Mouse (Mus musculus) heart, adult 9 months (tissue): ENCODE measurements around the gene Zmym3.

Source experiments
- DNase-seq, 2 experiments: peaks; one replicate each; pipeline ENCODE4 v3.0.0; 2022; ENCODE audit warnings: low spot score in 2 of 2

The Zmym3 gene

DNA sequence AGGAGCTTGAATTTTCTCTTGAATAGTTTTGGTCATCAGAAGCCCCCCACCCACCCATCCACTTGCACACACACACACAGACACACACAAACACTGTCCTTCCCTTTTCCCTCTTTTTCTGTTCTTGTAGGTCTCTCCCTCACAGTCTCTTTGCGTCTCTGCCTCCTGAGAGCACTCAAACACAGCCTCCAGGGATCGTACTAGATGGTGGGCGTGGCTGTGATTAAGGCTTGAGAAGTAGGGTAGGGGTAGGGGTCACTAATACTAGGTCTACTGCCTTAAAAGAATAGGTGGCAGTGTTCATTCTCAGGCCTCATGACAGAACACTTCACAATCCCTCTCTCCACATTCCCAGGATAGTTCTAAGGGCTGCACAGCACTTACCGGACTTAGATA, at the start of gene Zmym3:
Gene Zmym3, minus strand, starts transcription at position 150 of the 396 bp plus-strand sequence.
- no peak for DNase-seq

DNA sequence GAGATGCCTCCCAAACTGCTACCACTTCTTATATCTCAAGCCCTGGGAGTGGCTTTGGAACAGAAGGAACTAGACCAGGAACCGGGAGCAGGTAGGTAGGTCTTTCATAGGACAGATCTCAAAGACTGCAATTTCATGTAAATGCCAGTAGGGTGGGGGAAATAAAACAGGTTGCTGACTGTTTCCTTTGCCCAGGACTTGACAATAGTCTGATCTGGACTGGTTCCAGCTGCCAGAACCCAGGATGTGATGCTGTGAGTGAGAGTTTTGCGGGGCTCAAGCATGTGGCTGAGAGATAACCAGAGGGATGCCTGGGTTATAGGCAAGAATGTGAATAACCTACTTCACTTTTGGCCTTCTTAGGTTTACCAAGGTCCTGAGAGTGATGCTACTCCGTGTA, 30.9 kb upstream of the Zmym3 start:
- DNase-seq: no peak

GRCm38 (mm10) chrX:101451147-101451546, 30.5 kb upstream of the Zmym3 start:
- no peak for DNase-seq

DNA sequence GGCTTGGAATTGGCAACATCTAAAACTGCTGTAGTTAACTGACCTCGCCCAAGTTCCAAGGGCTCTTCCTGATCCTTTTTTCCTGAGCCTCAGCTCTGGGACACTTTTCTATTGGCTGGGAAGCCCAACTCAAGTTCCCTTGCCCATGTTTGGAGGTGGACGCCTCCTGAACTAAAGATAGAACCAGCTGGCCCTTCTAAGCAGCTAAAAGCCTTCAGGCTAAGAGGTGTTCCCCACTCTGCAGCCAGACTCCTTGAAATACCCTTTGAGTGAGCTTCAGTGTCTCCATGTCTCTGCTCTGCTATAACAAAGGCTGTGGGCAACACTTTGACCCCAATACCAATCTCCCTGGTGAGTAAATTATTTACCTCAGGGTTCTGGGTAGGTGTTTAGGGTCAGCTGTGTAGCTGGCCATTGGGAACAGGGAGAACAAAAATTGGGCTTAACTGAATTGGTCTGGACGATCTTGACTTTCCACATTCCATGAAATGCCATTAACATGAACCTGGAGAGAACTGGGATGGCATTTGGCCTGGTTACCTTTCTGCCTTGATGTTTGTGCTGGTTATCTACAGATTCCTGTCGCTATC, 28.3 kb upstream of the Zmym3 start, which contains the start of gene Itgb1bp2:
Gene Itgb1bp2, plus strand, starts transcription at position 203 of the 590 bp plus-strand sequence.
- DNase-seq: peak; percentile 46 to 47

DNA sequence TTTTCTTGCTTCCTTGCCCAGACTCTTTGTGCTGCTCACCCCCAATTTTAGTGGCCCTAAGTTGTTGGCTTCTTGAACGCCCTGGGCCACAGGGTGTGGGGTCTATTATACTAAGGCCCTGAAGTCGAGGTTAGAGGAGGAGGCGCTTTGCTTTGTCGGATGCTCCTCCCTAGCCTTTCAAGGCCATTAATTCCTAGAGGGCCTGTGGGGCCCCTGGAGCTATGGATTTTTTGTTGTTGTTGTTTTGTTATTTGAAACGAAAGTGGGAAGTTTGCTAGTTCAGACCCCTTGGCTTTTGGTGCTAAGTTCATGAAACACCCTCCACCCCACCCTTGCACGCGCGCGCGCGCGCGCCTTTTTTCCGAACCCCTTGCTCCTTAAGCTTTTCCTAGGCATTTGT, 9.3 kb upstream of the Zmym3 start:
- no peak for DNase-seq

DNA sequence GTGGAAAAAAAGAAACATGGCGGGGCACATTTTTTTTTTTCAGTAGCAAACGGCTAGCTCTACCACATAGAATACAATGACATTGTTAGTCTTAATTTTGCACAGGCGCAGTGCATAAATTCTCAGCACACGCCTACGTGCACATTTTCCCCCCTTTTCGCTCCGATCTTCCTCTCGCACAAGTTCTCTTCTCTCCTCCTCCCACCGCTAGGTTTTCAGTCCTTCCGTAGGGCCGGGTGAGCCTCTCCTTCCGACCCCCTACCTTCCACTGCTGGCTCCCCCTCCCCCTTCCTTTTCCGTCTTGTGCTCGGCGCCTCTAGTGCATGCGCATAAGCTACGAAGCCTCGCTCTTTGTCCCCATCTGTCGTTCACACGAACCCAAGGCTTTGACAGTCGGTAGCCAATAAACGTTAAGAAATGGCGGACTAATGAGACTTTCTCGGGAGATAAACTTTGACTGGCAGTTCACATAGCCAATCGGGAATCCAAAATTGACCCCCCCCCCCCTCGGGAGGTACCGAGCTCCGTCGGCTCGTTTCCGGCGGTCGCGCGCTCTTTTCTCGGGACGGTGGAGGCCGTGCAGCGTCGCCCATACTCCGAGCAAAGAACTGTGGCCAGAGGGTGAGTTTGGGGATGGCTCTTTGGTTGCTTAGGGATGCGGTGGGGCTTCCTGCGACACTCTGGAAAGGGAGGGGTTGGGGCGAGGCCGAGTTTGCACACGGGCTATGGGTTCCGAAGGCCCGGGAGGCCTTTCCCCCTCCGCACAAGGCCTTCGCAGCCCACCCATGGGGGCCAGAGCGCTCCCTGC, 8.7 kb upstream of the Zmym3 start, which contains the start of gene Nono:
Gene Nono, plus strand, starts transcription at position 177 of the 808 bp plus-strand sequence.
- peak; percentile 85 to 93 for DNase-seq

- no peak for DNase-seq
These were observed 8.1 kb upstream of the Zmym3 start for GRCm38 (mm10) chrX:101428785-101429141.

DNA sequence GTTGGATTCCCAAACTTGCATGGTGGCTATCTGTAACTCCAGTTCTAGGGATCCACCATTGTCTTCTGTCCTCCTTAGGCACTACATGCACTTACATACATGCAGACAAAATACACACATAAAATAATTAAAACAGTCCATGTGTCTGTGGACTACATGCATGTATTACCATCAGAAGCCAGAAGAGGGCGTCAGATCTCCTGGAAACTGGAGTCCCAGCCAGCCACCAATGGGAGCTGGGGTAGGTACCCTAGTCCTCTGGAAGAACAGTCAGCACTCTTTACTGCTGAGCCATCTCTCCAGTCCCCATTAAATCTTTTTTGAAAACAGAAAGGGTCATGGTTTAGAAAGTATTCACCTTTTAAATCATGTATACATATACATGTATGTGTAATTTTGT, 7.1 kb upstream of the Zmym3 start:
- no peak for DNase-seq

GRCm38 (mm10) chrX:101423462-101423861, 2.8 kb upstream of the Zmym3 start:
- DNase-seq: no peak

DNA sequence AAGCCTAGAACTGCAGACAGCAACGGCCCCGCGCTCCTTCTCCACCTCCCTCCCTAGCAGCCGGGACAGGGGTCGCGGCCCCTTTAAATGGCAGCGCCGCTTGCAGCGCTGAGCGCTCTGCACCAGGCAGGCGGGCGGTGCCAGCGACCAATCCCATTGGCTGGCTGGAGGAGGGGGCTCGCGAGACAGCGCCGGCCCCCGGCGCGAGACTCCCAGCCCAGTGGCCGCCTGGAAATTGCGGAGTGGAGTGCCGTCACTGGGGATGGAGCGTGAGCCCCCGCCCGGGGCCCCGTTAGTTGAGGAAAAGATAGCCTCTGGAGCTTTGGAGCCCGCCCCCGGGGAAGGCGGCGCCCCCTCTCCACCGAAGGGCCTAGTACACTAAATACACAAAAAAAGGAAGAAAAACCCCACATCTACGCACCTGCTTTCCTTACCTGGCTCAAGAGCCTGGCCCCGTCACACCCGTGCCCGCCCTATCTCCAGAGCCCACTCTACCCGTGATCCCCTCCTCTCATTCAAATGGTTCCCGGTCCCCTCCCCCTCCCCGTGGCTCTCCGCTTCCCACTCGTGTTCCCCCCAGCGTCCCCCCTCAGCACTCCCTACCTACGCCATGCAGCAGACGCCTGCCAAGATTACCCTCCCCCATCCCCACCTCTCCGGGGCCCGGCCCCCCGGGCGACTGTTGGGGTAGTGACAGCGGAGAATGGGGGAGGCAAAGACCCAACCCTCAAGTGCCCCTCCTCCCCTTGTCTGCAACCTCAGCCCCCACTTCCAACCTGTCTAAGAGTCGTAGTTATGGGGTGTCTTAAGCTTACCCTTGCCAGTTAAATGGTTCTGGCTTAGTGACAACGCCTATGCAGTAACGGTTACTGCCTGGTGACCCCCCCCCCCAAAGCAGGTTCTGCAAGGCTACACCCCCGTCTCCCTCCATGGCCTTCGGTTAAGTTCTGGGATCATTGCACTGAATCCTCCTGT, 637 bp downstream of the Zmym3 start:
- peak; percentile 84 to 87 for DNase-seq

DNA sequence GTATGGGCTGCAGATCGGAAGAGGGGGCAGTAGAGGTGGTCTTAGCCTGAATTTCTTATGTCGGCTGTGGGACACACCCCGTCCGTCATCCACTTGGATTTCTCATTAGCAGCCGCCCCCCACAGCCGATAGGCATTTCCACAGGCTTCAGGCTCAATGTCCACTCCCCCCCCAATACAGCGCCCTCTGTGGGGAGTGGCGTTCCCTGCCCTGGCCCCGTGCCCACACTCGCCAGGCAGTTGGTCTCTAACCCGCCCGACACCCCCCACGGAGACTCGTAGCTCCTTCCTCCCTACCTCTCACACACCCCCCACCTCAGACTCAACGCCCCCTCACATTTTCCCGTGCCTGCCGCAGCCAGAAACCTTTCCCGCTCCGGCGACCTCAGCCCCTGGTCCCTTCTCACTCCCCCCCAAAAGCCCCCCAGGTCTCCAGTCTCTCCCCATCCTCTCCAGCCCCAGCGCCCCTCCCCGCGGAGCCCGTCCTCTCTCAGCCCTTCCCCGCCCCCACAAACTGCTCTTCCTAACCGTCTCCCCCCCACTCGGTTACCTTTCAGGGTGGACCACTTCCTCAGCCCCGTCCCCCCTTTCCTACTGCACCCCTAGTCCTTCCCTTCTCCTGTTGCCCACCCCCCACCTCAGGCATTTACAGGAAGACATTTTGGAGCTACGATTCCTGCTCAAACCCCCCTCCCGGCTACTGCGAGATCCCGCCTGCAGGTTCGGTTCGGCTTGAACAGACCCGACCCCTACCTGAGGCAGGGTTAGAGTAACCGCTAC, 1.5 kb downstream of the Zmym3 start:
- peak in 1 of 2 experiments; percentile 21 for DNase-seq

DNA sequence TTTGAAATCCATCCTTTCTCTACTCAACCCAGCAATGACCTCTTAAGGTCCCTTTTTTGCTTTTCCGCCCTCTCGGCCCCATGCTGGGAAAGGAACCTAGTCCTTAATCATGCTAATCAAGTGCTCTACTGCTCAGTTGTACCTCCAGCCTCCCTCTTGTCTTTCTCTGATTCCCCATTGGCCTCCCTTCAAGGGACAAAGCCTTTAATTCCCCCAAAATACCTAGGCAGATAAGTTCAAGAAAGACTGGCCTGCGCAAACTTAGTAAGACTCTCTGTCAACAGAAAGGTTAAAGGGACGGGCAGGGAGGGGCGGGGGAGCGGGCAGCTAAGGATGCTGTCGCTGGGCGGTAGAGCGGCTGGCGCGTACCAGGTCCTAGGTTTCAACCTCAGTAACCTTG, 24.2 kb downstream of the Zmym3 start:
- DNase-seq: no peak

DNA sequence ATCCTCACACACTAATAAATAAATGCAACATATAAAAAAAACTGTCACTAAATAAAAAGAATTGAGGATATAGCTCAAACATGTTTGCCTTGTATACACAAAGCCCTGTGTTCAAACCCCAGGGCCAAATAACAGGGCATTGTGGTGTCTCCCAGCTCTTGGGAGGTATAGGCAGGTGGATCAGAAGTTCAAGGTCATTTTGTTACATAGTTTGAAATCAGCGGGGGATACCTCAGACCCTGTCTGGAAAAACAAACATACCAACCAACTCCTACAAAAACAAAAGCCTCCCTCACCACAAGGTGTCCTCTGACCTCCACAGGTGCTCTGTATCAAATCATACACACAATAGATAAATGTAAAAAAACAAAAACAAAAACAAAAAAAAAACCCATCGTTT, 26.3 kb downstream of the Zmym3 start:
- no peak for DNase-seq

DNA sequence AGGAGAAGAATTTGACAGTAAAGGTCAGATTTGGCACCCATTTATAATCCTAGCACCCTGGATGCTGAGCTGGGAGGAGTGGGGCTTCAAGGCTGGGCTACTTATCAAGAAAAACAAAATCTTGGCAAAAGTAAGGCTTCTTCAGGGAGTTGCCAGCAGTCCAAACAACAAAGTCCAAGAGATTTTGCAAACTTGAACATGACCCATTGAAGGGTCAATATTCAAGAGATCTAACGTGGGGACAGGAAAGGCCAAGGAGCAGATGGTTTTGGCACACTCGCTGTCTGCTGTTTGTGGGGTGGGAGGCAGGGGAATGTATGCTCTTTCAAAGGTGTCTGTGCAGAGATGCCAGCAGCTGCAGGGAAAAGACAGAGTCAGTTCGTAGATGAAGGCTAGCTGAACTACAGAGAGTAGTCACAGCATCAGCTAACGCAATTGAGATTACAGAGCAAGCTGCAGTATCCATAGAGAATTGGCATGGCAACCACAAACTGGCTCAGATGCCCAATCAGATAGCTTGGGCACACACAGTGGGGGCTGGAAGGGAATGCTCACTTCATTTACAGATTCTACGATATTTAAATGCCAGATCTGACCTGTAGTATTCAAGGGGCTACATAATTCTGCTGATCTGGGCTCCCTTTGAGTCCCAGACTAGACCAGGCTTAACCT, 31.6 kb downstream of the Zmym3 start:
- DNase-seq: no peak

GRCm38 (mm10) chrX:101386222-101386621, 34.4 kb downstream of the Zmym3 start:
- DNase-seq: no peak

DNA sequence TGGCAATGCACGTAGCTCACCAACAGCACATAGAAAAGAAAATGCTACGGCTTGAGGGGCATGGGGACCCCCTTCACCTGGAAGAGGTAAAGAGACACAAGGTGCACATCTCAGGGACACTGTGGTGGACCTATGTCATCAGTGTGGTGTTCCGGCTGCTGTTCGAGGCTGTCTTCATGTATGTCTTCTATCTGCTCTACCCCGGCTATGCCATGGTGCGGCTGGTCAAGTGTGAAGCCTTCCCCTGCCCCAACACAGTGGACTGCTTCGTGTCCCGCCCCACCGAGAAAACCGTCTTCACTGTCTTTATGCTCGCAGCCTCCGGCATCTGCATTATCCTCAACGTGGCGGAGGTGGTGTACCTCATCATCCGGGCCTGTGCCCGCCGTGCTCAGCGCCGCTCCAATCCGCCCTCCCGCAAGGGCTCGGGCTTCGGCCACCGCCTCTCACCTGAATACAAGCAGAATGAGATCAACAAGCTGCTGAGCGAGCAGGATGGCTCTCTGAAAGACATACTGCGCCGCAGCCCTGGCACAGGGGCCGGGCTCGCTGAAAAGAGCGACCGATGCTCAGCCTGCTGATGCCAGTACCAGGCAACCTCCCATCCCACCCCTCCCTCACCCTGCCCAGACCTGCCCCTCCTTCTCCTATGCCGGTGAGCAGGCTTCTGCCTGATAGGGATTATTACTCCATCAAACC, 36.1 kb downstream of the Zmym3 start:
- no peak for DNase-seq

- no peak for DNase-seq
These were observed 37.2 kb downstream of the Zmym3 start for GRCm38 (mm10) chrX:101383455-101383854.

DNA sequence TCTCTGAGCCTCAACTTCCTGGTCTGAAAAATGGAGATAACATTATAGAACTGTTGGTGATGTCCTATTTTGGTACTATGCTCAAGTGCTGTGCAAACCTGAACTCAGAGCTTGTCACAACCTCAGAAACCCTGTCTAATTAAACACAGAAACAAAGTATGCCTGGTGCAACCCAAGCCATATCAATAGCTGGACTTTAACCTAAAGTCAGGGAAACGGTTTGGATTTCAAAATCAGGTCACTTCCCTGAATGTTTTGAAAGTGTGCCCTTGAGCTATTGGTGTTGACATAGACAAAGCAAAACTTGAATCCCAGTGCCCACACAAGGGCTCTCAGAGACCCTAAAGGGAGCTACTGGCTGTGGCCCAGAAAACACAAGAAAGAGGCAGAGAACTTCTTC, 40.9 kb downstream of the Zmym3 start:
- DNase-seq: no peak

DNA sequence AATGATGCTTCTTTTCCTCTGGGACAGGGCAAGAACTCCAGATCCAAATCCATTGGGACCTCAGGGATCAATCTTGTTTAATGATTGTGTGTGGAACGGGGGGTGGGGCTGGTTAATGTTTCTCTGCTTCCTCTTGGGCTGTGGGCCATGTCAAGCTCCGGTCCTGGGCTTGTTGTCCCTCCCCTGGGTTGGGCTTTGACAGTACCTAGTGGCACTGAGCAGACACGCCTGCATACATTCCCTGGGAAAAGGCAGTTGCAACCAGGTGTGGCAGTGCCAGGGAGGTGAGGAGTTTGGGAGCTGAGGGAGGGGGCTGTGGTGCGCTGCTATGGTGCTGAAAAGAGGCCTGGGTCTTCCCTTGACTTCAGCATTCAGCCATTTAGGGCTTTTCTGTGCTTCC, 43.6 kb downstream of the Zmym3 start:
- DNase-seq: no peak
